Mouse (Mus musculus) intestine, postnatal 0 days (tissue): ENCODE results near the gene Tmcc1. TPM values are rescaled to one million over a fixed set of nuclear protein-coding genes. Genes with fewer than 3 reads are reported as not detected.

Source experiments
- ATAC-seq: fragments of 200-750 bp; cut with Nextera tagmentation; 2 replicates; pipeline ENCODE4 v1.8.0; 2017; ENCODE audit warnings: mild to moderate bottlenecking, moderate TSS enrichment, moderate library complexity
- H3K27ac ChIP-seq: fragments of 300-500 bp; sonication (generic); 2 replicates; pipeline ENCODE4 v1.5.1; 2014; ENCODE audit warnings: mild to moderate bottlenecking, low read depth, low read length, moderate library complexity
- H3K27me3 ChIP-seq: fragments of 300-500 bp; sonication (generic); replicated peaks from 2 replicates; pipeline ENCODE4 v1.6.1; 2014; ENCODE audit warnings: low read length, mixed read lengths; ENCODE audit not compliant: control insufficient read depth, insufficient read depth
- H3K36me3 ChIP-seq: fragments of 300-500 bp; sonication (generic); 2 replicates; pipeline ENCODE4 v1.6.1; 2014; ENCODE audit warnings: mild to moderate bottlenecking, moderate library complexity; ENCODE audit not compliant: control insufficient read depth, insufficient read depth
- H3K4me1 ChIP-seq: fragments of 300-500 bp; sonication (generic); replicated peaks from 2 replicates; pipeline ENCODE4 v1.6.1; 2014; ENCODE audit warnings: antibody characterized with exemption, low read length, mixed read lengths; ENCODE audit not compliant: control insufficient read depth, insufficient read depth
- H3K4me2 ChIP-seq: fragments of 300-500 bp; sonication (generic); replicated peaks from 2 replicates; pipeline ENCODE4 v1.6.1; 2014; ENCODE audit warnings: low read depth, mild to moderate bottlenecking, moderate library complexity
- H3K4me3 ChIP-seq: fragments of 300-500 bp; sonication (generic); 2 replicates; pipeline ENCODE4 v1.5.1; 2014; ENCODE audit warnings: low read depth, low read length
- H3K9ac ChIP-seq: fragments of 300-500 bp; sonication (generic); 2 replicates; pipeline ENCODE4 v1.6.1; 2014; ENCODE audit warnings: mild to moderate bottlenecking, low read depth, low read length
- H3K9me3 ChIP-seq: fragments of 300-500 bp; sonication (generic); 2 replicates; pipeline ENCODE4 v1.6.1; 2016; ENCODE audit warnings: mixed run types; ENCODE audit not compliant: control insufficient read depth
- CTCF ChIP-seq: sonication (generic); IDR thresholded peaks from 2 replicates; pipeline ENCODE4 v1.5.1; 2016; ENCODE audit warnings: low read depth, mild to moderate bottlenecking, control low read depth, antibody characterized with exemption, moderate library complexity
- WGBS: fragments of 180-500 bp; shearing (Covaris S2); extraction: QIAGEN DNeasy Blood & Tissue Kit; methylation state at CpG from one replicate; pipeline ENCODE4 v1.1.7; 2014; 5-methylcytosine and 5-hydroxymethylcytosine counted together
- polyA plus RNA-seq: library from polyadenylated mRNA; unstranded; fragments of >200 nt; fragmentation: Nextera tagmentation; extraction: Ambion mirVana; gene quantifications from 2 replicates; pipeline ENCODE4 v1.2.1, GENCODE M21; 2015

Gene Tmcc1
- polyA plus RNA-seq, 1 experiment from 2014 or later: 8.0 TPM

DNA sequence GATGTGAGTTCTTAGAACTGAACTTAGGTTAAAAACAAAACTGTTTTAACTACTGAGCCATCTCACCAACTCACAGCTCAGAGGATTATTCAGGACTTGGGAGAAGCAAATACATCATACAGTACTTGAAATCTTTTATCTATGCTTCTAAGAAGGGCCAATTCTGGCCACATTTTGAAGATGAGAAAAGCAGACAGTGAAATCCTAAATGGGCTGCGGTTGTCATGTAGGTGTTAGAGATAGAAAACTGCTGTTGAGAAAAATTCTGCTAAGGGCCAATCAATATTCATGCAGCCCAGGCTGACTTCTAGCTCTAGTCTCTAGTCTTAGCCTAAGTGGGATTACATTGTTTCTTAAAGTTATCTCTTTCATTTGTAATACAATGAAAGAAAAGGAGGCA is 26.9 kb downstream of the Tmcc1 start:
- Histone ChIP-seq H3K4me3 (no peak overlapping the region), H3K36me3 (peaks cover 7% of the 10 kb centered on the region; the same call in 1 of the 2 replicates), H3K27ac (no peak overlapping the region), H3K4me2 (no peak overlapping the region), H3K9ac (no peak overlapping the region), H3K27me3 (no peaks in the 10 kb centered on the region), H3K4me1 (no peaks in the 10 kb centered on the region), H3K9me3 (no peaks in the 10 kb centered on the region)
- no peak for ATAC-seq
- WGBS: 86% methylated on average over 1 of the region's 1 CpGs
- TF ChIP-seq CTCF: no peak

DNA sequence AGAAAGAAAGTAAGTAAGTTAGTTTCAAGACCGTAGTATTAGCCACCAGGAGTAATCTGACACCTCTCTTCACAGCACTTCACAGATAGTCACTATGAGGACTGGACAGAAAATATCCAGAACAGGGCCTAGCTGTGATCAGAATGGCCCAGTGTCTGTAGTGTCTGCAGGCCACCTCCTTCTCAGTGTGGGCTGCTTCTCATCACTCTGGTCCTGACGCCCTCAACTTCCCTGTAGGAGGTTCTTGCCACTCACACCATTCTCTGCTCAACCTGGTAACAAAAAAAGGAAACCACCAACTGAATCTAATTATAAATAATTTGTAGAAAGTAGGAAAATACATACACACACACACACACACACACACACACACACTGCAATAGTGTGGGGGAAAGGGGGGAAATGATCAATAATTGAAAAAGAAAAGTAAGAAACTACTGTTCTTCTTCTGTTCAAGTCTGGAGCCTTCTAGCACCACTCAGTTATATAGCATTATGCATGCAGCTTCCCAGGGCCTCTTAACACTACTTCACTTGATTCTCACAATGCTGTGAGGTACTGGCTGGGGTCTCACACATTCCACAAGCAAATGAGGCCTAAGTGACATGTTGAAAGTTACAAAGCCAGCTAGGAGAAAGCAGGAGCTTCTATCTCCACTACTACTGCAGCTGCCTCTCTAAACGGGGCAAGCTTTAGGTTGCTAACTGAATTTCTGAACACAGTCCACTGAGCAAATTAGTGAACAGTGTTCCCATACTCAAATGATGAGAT is 38.2 kb downstream of the Tmcc1 start:
- no peak for ATAC-seq
- 48% methylated on average over 3 of the region's 3 CpGs for WGBS
- no peak overlapping the region for H3K4me3 ChIP-seq
- H3K9ac ChIP-seq: no peak overlapping the region
- no peaks in the 10 kb centered on the region for H3K27me3 ChIP-seq
- H3K27ac ChIP-seq: no peak overlapping the region
- H3K9me3 ChIP-seq: no peaks in the 10 kb centered on the region
- no peaks in the 10 kb centered on the region for H3K4me1 ChIP-seq
- no peak for TF ChIP-seq CTCF
- 0 out of 2 replicates have a peak, but pooled peaks cover 4% of the 10 kb centered on the region for H3K36me3 ChIP-seq
- H3K4me2 ChIP-seq: no peak overlapping the region

DNA sequence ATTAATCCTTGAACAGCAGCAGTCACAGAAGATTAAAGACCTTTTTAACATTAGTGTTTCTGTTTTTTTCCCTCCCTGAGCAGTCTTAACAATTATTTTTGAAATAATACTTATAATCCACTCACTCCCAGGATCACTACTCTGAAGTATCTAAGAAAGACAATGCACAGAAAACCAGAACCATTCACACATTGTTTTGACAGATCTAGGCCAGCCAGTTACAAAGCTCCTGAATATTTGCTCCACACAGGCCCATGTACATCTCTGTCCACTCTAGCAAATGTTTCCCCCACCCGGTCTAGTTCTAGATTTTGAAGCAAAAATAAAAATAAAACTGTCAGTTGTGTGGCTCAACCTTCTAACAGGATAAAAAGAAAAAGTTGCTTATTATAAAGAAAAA is 45.9 kb downstream of the Tmcc1 start:
- Histone ChIP-seq H3K27ac (no peak overlapping the region), H3K4me2 (no peak overlapping the region), H3K27me3 (no peaks in the 10 kb centered on the region), H3K9ac (no peak overlapping the region), H3K36me3 (no peaks in the 10 kb centered on the region), H3K4me1 (no peaks in the 10 kb centered on the region), H3K9me3 (no peaks in the 10 kb centered on the region), H3K4me3 (no peak overlapping the region)
- no peak for TF ChIP-seq CTCF
- no peak for ATAC-seq
- WGBS: 75% methylated on average over 1 of the region's 1 CpGs

DNA sequence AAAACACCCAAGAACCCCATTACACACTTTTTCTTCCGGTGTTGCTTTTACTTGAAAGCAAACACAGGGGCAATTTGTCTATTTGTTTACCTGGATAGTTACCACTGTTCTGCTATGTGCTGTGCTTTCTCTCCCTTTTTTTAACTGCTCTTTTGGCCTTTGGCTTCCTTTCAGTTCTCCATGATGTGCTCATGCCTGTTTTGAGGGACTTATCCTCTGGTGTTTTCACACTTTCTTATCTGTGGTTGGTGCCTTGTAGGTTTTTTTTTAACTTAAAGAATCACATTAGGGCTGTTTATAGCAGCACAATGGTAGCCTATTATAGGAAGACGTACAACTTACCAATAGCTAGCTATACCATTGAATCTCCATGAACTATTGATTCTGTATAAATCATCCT is 51.6 kb downstream of the Tmcc1 start:
- ATAC-seq: no peak
- Histone ChIP-seq H3K27me3 (no peaks in the 10 kb centered on the region), H3K36me3 (no peaks in the 10 kb centered on the region), H3K4me3 (no peak overlapping the region), H3K9me3 (no peaks in the 10 kb centered on the region), H3K9ac (no peak overlapping the region), H3K4me1 (no peaks in the 10 kb centered on the region), H3K4me2 (no peak overlapping the region), H3K27ac (no peak overlapping the region)
- no peak for TF ChIP-seq CTCF
- 49% methylated on average over 2 of the region's 2 CpGs for WGBS

GRCm38 (mm10) chr6:116140782-116141181 is 52.5 kb downstream of the Tmcc1 start:
- H3K4me3 ChIP-seq: no peak overlapping the region
- H3K9ac ChIP-seq: no peak overlapping the region
- no peaks in the 10 kb centered on the region for H3K27me3 ChIP-seq
- no peaks in the 10 kb centered on the region for H3K36me3 ChIP-seq
- no peak for TF ChIP-seq CTCF
- H3K27ac ChIP-seq: no peak overlapping the region
- ATAC-seq: no peak
- no peaks in the 10 kb centered on the region for H3K4me1 ChIP-seq
- no peaks in the 10 kb centered on the region for H3K9me3 ChIP-seq
- H3K4me2 ChIP-seq: no peak overlapping the region

DNA sequence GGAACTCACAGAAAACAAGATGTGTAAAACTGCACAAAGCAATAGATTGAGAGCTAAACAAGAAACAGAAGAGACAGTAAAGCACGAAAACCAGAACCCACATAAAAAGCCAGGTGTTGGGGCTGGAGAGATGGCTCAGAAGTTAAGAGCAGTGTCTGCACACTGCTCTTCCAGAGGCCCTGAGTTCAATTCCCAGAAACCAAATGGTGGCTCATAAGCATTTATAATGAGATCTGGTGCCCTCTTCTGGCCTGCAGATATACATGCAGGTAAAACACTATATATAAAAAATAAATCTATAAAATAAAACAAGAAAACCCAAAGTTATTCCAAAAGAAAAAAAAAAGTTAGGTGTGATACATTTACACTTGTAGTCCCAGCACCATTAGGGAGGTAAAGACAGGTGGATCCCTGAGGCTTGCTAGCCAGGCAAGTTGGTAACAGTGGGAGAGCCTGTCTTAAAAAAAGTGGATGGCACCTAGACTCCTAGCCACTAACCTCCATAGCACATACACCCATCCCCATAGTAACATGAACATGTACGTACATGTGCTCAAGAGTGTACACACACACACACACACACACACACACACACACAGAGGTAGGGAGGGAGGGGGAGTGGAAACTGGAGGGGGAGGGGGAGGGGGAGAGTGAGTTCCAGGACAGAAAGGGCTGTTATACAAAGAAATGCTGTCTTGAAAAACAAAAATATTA is 54.0 kb downstream of the Tmcc1 start:
- Histone ChIP-seq H3K9me3 (no peaks in the 10 kb centered on the region), H3K4me3 (no peak overlapping the region), H3K27me3 (no peaks in the 10 kb centered on the region), H3K27ac (no peak overlapping the region), H3K4me2 (no peak overlapping the region), H3K36me3 (no peaks in the 10 kb centered on the region), H3K9ac (no peak overlapping the region), H3K4me1 (no peaks in the 10 kb centered on the region)
- no peak for ATAC-seq
- TF ChIP-seq CTCF: peak; percentile 59
- 62% methylated on average over 2 of the region's 2 CpGs for WGBS
